Mouse (Mus musculus) forebrain, embryonic 14.5 days (tissue): ENCODE results near the gene Shc1. TPM values are rescaled to one million over a fixed set of nuclear protein-coding genes. Genes with fewer than 3 reads are reported as not detected.
A peak's percentile ranks its signal among the peaks of the same experiment; 100 is the strongest.

ENCODE experiments used
- ATAC-seq: fragments of 200-750 bp; cut with Nextera tagmentation; 2 replicates; pipeline ENCODE4 v1.8.0; 2017; ENCODE audit warnings: mild to moderate bottlenecking, moderate library complexity
- DNase-seq: peaks from one replicate; pipeline ENCODE4 v3.0.0-alpha.2; 2015; ENCODE audit warnings: low spot score
- H3K27ac ChIP-seq: fragments of 300-500 bp; sonication (generic); 2 replicates; pipeline ENCODE4 v1.5.1; 2014; ENCODE audit warnings: low read depth, mild to moderate bottlenecking, control low read depth, low read length, moderate library complexity
- H3K27me3 ChIP-seq: fragments of 300-500 bp; sonication (generic); replicated peaks from 2 replicates; pipeline ENCODE4 v1.6.1; 2014; ENCODE audit warnings: low read length, control low read depth, mixed read lengths; ENCODE audit not compliant: control insufficient read depth, insufficient read depth
- H3K36me3 ChIP-seq: fragments of 300-500 bp; sonication (generic); 2 replicates; pipeline ENCODE4 v1.6.1; 2014; ENCODE audit warnings: low read length, control low read depth; ENCODE audit not compliant: control insufficient read depth, insufficient read depth
- H3K4me1 ChIP-seq: fragments of 300-500 bp; sonication (generic); 2 replicates; pipeline ENCODE4 v1.6.1; 2014; ENCODE audit warnings: antibody characterized with exemption, low read length, control low read depth; ENCODE audit not compliant: control insufficient read depth, insufficient read depth
- H3K4me2 ChIP-seq: fragments of 300-500 bp; sonication (generic); 2 replicates; pipeline ENCODE4 v1.6.1; 2014; ENCODE audit warnings: mild to moderate bottlenecking, control low read depth, low read length
- H3K4me3 ChIP-seq: fragments of 300-500 bp; sonication (generic); 2 replicates; pipeline ENCODE4 v1.5.1; 2014; ENCODE audit warnings: low read depth, low read length, control low read depth
- H3K9ac ChIP-seq: fragments of 300-500 bp; sonication (generic); 2 replicates; pipeline ENCODE4 v1.6.1; 2014; ENCODE audit warnings: mild to moderate bottlenecking, low read length, control low read depth, moderate library complexity
- H3K9me3 ChIP-seq: fragments of 300-500 bp; sonication (generic); replicated peaks from 2 replicates; pipeline ENCODE4 v1.6.1; 2016; ENCODE audit warnings: low read length, control low read depth, mixed read lengths; ENCODE audit not compliant: control insufficient read depth
- WGBS: fragments of 180-500 bp; shearing (Covaris S2); extraction: QIAGEN DNeasy Blood & Tissue Kit; methylation state at CpG from one replicate; pipeline ENCODE4 v1.1.7; 2014; 5-methylcytosine and 5-hydroxymethylcytosine counted together
- polyA plus RNA-seq: library from polyadenylated mRNA; unstranded; fragments of >200 nt; fragmentation: Nextera tagmentation; extraction: Ambion mirVana; gene quantifications from 2 replicates; pipeline ENCODE4 v1.2.1, GENCODE M21; 2014

Shc1 gene
- polyA plus RNA-seq, 1 experiment from 2014 or later, result 9.9 TPM

DNA sequence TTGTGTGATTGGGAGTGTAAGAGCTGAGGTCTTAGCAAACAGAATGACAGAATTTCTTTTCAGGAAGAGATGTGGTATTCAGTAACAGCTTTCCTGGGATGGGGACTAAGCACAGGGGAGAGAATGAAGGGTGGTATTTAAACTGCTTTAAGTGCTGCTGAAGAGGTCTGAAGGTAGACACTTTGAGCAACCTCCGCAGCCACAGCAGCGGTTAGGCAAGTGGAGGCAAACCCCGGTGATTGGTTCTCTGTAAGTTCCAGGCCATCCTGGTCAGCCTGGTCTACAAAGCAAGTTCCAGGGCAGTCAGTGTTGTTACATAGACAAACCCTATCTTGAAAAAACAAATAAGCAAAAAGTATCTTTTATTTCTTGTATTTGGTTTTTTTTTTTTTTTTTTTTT lies 1.7 kb downstream of the Shc1 start:
- no peak for ATAC-seq
- peaks cover 20% of the 10 kb centered on the region for H3K4me1 ChIP-seq
- H3K27ac ChIP-seq, result 0 out of 2 replicates have a peak overlapping the region, but pooled peaks have one; percentile 33
- no peak for DNase-seq
- peak overlapping the region; percentile 48 for H3K4me3 ChIP-seq
- H3K27me3 ChIP-seq, result no peaks in the 10 kb centered on the region
- WGBS, result 39% methylated on average over 3 of the region's 3 CpGs
- peaks cover 12% of the 10 kb centered on the region for H3K36me3 ChIP-seq
- peak overlapping the region; percentile 81 for H3K4me2 ChIP-seq
- no peaks in the 10 kb centered on the region for H3K9me3 ChIP-seq
- H3K9ac ChIP-seq, result peak overlapping the region; percentile 66; the same call in 1 of the 2 replicates

DNA sequence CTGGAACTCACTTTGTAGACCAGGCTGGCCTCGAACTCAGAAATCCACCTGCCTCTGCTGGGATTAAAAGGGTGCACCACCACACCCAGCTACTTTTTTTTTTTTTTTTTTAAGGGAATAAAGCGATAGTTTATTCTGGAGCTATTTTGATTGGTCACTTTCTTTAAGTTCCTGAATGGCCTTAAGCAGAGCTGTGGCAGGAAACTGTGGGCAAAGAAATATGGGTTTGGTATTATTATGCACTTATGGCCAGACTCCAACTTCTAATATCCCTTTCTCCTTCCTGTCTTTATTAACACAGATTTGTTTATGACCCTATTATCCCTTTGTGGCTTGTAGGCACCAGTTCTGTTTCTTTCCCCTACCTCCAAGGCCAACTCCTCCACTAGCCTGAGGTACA lies 2.2 kb downstream of the Shc1 start:
- no peaks in the 10 kb centered on the region for H3K27me3 ChIP-seq
- no peaks in the 10 kb centered on the region for H3K9me3 ChIP-seq
- DNase-seq (no peak), ATAC-seq (no peak)
- peaks cover 20% of the 10 kb centered on the region for H3K4me1 ChIP-seq
- WGBS, result 86% methylated on average over 2 of the region's 2 CpGs
- H3K27ac ChIP-seq, result no peak overlapping the region
- H3K36me3 ChIP-seq, result peaks cover 13% of the 10 kb centered on the region; the same call in 1 of the 2 replicates
- H3K9ac ChIP-seq, result no peak overlapping the region
- no peak overlapping the region for H3K4me2 ChIP-seq
- H3K4me3 ChIP-seq, result no peak overlapping the region

DNA sequence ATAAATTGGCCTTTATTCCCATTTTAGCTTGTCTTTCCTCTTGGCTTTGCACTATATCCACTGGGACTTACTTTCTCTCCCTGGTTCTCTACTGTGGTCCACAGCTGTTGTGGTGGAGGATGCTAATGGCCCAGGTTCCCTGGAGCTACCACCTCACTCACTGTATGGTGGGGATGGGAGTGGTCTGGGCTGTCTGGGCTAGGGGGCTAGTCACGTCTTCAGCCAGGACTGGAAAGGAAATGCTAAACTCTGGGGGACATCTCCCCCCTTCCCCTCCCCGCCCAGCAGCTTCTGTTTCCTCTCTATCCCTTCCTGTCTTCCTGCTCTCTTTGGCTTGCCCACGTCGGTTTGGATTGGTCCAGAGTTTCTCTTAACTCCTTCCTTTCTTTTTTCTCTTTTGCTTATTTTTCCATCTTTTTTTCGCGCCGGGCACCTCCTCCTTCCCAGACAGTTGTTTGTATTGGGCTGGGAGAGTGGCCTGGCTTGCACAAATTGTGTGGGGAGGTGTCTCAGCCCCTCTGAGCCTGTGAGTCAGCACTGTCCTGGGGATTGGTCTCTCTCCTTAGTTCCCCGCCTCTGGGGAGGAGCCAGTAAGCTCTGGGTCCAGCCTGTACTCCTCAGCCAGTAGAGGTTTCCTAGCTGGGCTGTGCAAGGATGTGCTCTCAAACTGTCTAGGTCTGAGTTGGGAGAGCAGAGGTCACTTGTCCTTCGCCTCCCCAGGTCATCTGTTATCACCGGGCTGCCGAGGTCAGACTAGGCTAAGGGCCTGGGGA lies 2.9 kb downstream of the Shc1 start:
- Histone ChIP-seq H3K4me2 (peak overlapping the region; percentile 42), H3K27ac (no peak overlapping the region), H3K9ac (peak overlapping the region; percentile 66; the same call in 1 of the 2 replicates), H3K9me3 (no peaks in the 10 kb centered on the region), H3K36me3 (peaks cover 9% of the 10 kb centered on the region; the same call in 1 of the 2 replicates), H3K4me1 (peaks cover 20% of the 10 kb centered on the region), H3K4me3 (peak overlapping the region; percentile 25), H3K27me3 (no peaks in the 10 kb centered on the region)
- WGBS, result 4% methylated on average over 11 of the region's 11 CpGs
- no peak; the same call in 1 of the 2 replicates for ATAC-seq
- DNase-seq, result peak; percentile 58

DNA sequence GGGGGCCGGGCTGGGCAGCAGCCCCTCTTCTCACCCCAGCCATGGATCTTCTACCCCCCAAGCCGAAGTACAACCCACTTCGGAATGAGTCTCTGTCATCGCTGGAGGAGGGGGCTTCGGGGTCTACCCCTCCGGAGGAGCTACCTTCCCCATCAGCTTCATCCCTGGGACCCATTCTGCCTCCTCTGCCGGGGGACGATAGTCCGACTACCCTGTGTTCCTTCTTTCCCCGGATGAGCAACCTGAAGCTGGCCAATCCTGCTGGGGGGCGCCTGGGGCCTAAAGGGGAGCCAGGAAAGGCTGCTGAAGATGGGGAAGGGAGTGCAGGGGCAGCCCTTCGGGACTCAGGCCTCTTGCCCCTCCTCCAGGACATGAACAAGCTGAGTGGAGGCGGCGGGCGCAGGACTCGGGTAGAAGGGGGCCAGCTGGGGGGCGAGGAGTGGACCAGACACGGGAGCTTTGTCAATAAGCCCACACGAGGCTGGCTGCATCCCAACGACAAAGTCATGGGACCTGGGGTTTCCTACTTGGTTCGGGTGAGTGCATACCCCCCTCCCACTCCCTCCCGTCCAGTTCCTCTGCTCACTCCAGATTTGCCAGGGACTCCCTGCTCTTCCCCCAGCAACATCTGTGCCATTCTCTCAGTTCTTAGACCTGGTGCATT lies 3.7 kb downstream of the Shc1 start:
- Histone ChIP-seq H3K4me3 (peak overlapping the region; percentile 25), H3K9ac (peak overlapping the region; percentile 66), H3K9me3 (no peaks in the 10 kb centered on the region), H3K4me1 (peaks cover 17% of the 10 kb centered on the region), H3K4me2 (peak overlapping the region; percentile 42), H3K36me3 (0 out of 2 replicates have a peak, but pooled peaks cover 7% of the 10 kb centered on the region), H3K27me3 (no peaks in the 10 kb centered on the region), H3K27ac (no peak overlapping the region)
- WGBS, result 5% methylated on average over 22 of the region's 22 CpGs
- ATAC-seq (no peak), DNase-seq (no peak)

GRCm38 (mm10) chr3:89422556-89423205 lies 4.4 kb downstream of the Shc1 start:
- no peak for DNase-seq
- Histone ChIP-seq H3K9me3 (no peaks in the 10 kb centered on the region), H3K4me1 (peaks cover 17% of the 10 kb centered on the region), H3K4me3 (no peak overlapping the region), H3K27me3 (no peaks in the 10 kb centered on the region), H3K27ac (no peak overlapping the region), H3K9ac (no peak overlapping the region), H3K36me3 (peaks cover 13% of the 10 kb centered on the region; the same call in 1 of the 2 replicates), H3K4me2 (peak overlapping the region; percentile 42)
- no peak for ATAC-seq
- WGBS, result 75% methylated on average over 6 of the region's 6 CpGs

DNA sequence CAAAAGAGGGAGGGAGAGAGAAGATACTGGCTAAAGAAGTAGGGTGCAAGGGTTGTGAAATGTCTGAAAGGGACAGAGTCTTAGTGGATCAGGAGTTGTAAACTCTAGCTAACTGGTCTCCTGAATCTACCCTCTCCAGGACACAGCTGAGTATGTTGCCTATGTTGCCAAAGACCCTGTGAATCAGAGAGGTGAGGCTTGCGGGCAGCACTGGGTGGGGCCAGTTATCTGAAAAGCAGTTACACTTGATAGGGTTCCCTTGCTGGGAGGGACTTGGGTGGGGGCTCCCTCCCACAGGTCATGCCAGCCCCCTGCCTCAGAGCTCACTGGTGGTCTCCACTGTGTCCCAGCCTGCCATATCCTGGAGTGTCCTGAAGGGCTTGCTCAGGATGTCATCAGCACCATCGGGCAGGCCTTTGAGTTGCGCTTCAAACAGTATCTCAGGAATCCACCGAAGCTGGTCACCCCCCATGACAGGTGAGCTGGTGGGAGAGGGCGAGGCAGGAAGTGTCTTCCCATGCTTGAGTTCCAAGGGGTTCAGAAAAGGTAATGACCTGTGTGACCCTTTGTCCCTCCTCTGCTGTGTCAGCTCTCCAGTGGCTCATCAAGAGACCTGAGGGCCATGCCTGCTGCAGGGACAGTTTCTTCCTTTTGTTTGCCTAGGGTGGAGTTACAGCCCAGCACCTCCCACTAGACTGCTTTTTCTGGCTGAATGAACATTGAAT lies 6.3 kb downstream of the Shc1 start:
- Histone ChIP-seq H3K4me3 (no peak overlapping the region), H3K36me3 (peaks cover 13% of the 10 kb centered on the region; the same call in 1 of the 2 replicates), H3K4me1 (peaks cover 14% of the 10 kb centered on the region), H3K9ac (no peak overlapping the region), H3K9me3 (no peaks in the 10 kb centered on the region), H3K4me2 (no peak overlapping the region), H3K27me3 (no peaks in the 10 kb centered on the region), H3K27ac (no peak overlapping the region)
- 91% methylated on average over 5 of the region's 5 CpGs for WGBS
- DNase-seq (no peak), ATAC-seq (no peak)

DNA sequence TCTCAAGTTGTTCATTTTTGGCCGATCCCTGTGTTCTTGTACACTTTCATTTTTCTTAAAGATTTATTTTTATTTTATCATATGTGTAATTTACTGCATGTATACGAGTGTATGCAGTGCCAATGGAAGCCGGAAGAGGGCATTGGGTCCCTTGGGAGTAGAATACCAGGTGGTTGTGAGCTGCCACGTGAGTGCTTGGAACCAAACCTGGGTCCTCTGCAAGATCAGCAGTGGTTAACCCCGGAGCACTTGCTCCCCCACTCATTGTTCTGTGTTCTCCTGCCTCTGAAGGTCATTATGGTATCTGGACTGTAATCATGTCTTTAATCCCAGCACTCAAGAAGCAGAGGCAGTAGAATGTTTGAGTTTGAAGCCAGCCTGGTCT lies 6.9 kb downstream of the Shc1 start:
- DNase-seq (no peak), ATAC-seq (no peak)
- Histone ChIP-seq H3K9ac (no peak overlapping the region), H3K27ac (no peak overlapping the region), H3K27me3 (no peaks in the 10 kb centered on the region), H3K4me1 (peaks cover 9% of the 10 kb centered on the region), H3K36me3 (peaks cover 13% of the 10 kb centered on the region; the same call in 1 of the 2 replicates), H3K4me2 (no peak overlapping the region), H3K4me3 (no peak overlapping the region), H3K9me3 (no peaks in the 10 kb centered on the region)
- 90% methylated on average over 5 of the region's 5 CpGs for WGBS

DNA sequence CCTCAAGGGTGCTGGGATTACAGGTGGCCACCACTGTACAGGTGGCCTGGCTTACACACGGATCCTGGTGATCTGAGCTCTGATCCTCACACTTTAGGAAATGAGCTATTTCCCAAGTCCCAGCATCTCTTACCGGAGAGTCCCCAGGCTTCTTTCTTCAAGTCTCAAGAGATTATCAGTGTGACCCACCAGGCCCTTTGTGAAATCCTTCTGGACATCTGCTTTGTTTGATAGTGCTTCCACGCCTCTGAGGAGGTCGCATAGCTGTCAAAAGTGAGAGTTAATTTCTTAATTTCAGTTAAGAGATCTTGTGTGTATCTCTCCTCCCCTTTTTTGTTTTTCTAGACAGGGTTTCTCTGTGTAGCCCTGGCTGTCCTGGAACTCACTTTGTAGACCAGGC lies 7.6 kb downstream of the Shc1 start:
- ATAC-seq (no peak), DNase-seq (no peak)
- 92% methylated on average over 4 of the region's 4 CpGs for WGBS
- Histone ChIP-seq H3K27ac (no peak overlapping the region), H3K9me3 (no peaks in the 10 kb centered on the region), H3K27me3 (no peaks in the 10 kb centered on the region), H3K4me1 (peaks cover 11% of the 10 kb centered on the region), H3K36me3 (peaks cover 13% of the 10 kb centered on the region; the same call in 1 of the 2 replicates), H3K4me2 (no peak overlapping the region), H3K4me3 (no peak overlapping the region), H3K9ac (no peak overlapping the region)
